Mouse (Mus musculus) ES-Bruce4 (cell line): ENCODE data around the gene Lrba.

Experiments used
- CTCF ChIP-seq: IDR thresholded peaks from one replicate; pipeline ENCODE4 v1.8.1; 2011; ENCODE audit warnings: low read depth, low read length
- POLR2A ChIP-seq: IDR thresholded peaks from one replicate; pipeline ENCODE4 v1.8.1; 2011; ENCODE audit warnings: low read length; ENCODE audit not compliant: insufficient read depth

- TF ChIP-seq POLR2A (no peak), CTCF (no peak)
These were observed 487.1 kb downstream of the Lrba start for GRCm38 (mm10) chr3:86711530-86711929.
